Mouse (Mus musculus) ovary, postnatal 36 days (tissue): Measurements from ENCODE around the gene Mrrf.
A peak's percentile ranks its signal among the peaks of the same experiment; 100 is the strongest.

ENCODE experiments used
- DNase-seq: peaks from one replicate; pipeline ENCODE4 v3.0.0; 2022; ENCODE audit warnings: low spot score, mixed read lengths

Mrrf gene

GRCm38 (mm10) chr2:36201756-36202610 lies 65.8 kb downstream of the Mrrf start:
- no peak for DNase-seq

DNA sequence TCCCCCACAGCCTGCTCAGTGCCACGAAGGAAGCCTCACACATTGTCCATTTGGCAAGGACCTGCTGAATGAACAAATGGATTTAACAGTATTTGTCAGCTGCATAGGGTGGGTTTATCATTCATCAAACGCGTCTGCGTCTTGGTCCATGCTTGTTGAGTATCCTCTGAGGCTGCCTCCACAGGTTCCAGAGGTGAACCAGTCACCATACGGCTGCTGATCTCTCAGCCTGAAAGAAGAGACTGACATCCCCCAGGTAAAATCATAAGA lies 66.4 kb downstream of the Mrrf start:
- DNase-seq = no peak

- DNase-seq = no peak
Measured at GRCm38 (mm10) chr2:36203011-36203825, 67.0 kb downstream of the Mrrf start.

DNA sequence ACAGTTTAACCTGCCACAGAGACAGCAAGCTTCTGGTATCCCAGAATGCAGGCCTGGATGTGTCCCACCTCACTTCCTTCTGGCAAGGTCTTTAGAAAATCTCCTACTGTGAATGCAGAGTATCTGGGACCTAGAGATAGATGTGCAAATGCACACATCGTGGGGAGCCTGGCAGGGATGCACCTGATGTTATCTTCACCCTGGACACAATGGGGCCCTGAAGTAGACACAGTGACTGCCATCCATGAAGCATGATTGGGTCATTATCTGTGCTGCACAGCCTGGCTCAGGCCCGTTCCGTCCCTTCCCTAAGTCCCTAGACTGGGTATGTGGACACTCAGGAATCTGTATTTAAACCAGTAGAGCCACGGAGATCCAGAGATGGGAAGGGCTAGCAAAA lies 68.4 kb downstream of the Mrrf start:
- no peak for DNase-seq

DNA sequence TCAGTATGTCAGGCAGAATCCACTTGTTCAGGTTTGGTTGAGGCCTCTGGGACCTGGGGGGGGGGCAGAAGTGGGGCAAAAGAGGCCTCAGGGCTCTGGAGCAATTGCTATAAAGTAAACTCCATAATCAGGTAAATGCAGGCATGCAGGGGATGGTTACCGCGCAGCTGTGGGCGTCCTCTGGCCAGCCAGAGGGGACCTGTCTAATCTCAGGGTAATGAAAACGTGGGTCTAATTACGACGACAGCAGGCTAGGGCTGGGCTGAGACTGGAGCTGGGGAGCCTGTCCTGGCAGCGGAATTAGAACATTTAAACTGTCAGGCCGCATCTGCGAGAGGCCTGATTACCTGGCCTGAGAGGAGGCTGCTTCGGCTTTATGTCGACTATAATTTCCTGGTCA lies 70.9 kb downstream of the Mrrf start:
- no peak for DNase-seq

DNA sequence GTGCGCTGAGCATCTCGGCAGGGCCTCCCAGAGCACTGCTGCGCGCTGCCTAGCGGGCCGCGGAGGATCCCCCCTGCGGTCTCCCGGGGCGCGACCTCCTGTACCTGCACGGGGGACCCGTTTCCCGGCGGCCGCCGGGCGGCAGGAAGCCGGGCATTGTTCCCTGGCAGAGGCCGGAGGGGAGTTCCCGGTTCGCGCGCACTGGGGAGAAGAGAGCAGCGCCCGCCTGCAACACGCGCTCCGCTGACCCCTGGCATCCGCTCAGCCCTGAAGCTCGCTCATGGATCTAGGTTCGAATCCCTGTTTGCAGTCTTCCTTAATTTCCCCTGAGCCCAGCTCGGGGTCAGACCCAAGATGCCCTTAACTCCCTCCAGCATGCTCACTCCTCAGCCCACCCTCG lies 74.6 kb downstream of the Mrrf start:
- DNase-seq = no peak

- no peak for DNase-seq
Measured at GRCm38 (mm10) chr2:36211785-36212184, 75.6 kb downstream of the Mrrf start.

- no peak for DNase-seq
Measured at GRCm38 (mm10) chr2:36213108-36213507, 76.9 kb downstream of the Mrrf start.

- DNase-seq = peak; percentile 82
Measured at GRCm38 (mm10) chr2:36214023-36214422, 77.8 kb downstream of the Mrrf start.

- no peak for DNase-seq
Measured at GRCm38 (mm10) chr2:36214425-36214824, 78.2 kb downstream of the Mrrf start.

- no peak for DNase-seq
Measured at GRCm38 (mm10) chr2:36215203-36215739, 79.1 kb downstream of the Mrrf start.

GRCm38 (mm10) chr2:36216546-36216945 lies 80.4 kb downstream of the Mrrf start:
- no peak for DNase-seq

DNA sequence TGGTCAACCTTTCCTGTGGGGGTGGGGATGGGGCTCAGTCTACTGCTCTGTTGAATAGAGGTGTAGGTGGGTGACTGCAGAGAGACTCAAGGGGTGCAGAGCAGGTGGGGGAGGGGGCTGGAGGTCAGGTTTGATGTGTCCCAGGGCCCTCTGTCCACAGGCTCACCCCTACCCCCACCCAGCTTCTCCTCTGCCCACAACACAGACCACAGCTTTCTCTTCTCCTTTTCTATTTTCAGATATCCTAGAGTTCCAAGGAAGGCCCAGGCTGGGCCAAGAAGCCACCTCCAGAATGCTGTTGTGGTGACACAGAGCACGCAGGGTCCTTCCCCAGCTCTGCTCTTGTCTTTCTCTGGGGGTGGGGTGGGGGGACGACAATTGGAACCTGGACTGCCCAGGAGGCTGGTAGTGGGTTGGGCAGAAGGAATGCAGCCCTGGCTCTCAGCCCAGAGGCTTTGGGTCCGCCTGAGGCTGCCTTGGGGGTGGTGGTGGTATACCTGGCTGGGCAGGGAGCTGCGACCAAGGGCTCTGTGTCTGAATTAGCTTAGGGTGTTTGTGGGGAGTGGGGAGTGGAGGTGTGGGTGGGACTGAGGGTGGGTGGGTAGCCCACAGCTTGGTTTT lies 80.9 kb downstream of the Mrrf start:
- DNase-seq = no peak

DNA sequence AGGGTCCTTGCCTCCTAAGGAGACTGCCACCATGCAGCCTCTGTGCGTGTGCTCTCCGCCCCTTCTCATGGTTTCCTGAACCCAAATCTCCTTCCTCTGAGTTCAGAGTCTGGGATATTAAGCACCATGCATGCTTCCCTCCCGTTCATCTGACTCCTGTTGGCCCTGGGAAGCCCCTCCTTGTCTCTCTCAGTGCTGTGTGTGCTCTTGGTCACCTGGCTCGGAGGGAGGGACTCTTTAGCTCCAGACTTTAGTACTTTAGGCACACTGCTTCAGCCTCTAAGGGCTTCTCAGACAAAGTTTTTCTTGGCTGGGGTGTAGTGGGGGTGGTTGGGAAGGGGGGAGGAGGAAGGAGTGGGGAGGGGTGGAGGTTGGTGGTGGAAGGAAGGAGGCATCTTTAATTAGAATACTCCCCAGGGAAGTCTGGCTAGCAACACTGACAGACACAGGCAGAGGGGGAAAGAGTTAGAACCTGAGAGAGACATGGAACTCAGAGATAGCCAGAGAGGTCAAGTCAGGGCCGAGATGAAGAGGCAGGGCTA lies 81.6 kb downstream of the Mrrf start:
- DNase-seq = no peak

- DNase-seq = no peak
Measured at GRCm38 (mm10) chr2:36220106-36220505, 83.9 kb downstream of the Mrrf start.

- no peak for DNase-seq
Measured at GRCm38 (mm10) chr2:36220891-36221290, 84.7 kb downstream of the Mrrf start.

DNA sequence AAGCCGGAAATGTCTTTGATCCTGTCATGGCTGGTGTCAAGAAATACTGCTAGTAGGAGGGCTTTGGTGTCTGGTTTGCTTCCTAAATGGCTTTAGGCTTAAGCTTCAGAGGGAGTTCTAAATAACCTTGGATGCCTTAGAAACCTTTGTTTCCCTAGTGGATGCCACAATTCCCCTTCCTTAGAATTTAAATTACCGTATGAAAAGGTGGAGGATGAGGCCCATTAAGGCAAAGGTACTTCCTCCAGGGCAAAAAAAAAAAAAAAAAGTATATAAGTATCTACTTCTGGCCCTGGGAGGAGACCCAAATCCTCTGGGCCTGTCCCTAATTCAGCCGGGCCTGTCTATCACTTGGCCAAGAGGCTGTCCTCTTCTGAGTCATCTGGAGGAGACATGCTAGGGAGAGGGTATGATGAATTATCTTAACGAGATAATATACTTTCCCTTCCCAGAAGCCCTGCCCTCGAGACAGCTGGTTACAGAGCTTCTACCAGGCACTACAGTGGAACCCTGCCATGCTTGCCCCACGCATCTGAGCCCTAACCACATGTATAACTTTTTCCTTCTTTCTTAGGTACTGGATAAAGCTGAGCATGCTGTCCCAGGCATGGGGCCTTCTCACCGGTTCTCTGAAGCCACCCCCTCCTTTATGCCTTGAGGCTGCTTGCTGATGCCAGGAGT lies 86.1 kb downstream of the Mrrf start:
- DNase-seq = no peak

- DNase-seq = no peak
Measured at GRCm38 (mm10) chr2:36223436-36223835, 87.2 kb downstream of the Mrrf start.

GRCm38 (mm10) chr2:36224153-36224552 lies 88.0 kb downstream of the Mrrf start:
- DNase-seq = no peak

DNA sequence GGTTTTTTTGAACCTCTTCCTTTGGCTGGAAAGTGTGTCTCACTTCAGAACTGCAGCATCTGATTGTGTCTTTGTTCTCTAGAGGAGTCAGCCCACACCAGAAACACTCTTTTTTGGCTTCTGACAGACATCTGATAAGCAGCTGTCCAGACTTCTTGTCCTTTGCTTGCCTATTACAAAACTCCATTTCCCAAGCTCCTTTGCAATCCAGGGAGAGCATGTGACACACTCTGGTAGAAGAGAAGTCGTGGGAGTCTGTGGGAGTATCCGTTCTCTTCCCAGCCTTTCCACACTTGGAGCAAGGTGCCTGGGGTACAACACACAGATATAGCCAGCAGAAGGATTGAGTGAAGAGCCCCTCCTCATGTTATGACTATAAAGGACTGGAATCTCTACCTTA lies 88.4 kb downstream of the Mrrf start:
- DNase-seq = no peak

DNA sequence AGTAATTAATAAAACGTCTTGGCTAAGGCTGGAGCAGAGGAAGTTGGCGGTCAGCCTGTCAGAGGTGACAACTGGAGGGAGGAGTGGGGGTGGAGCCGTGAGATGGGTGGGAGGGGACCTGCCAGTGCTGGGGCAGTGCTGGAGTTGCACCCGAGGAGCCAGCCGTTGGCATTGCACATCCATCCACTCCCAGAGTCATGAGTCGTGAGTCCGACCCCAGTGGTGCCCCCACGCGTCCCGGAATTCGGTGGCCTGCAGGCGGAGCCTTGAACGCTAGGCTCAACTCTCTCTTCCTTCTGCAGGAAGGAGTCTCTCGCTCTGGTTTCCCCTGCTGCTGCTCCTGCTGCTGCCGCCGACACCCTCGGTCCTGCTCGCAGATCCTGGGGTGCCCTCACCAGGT lies 94.2 kb downstream of the Mrrf start, which contains the start of gene Ptgs1:
Ptgs1 (plus strand) TSS at position 61 of the 400 bp plus-strand sequence.
- peak; percentile 47 for DNase-seq

DNA sequence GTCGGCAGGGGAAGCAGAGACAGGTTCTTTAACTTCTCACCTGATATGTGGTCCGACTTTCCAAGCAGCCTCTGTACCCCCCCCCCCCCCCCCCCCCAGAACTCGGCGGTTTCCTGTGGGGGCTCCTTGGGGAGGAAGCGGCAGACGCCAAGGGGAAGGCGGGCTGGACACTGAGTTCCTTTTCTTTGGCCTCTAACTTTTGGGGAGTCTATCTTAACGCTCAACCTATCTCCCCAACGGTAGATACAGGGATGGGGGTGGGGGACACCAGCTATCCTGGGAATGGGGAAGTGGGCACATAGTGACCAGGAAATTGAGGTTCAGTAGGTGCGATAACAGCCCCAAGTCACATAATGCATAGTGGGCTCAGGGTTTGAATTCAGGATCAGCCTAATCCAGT lies 94.8 kb downstream of the Mrrf start:
- DNase-seq = no peak
